In the genomic region with DNA sequence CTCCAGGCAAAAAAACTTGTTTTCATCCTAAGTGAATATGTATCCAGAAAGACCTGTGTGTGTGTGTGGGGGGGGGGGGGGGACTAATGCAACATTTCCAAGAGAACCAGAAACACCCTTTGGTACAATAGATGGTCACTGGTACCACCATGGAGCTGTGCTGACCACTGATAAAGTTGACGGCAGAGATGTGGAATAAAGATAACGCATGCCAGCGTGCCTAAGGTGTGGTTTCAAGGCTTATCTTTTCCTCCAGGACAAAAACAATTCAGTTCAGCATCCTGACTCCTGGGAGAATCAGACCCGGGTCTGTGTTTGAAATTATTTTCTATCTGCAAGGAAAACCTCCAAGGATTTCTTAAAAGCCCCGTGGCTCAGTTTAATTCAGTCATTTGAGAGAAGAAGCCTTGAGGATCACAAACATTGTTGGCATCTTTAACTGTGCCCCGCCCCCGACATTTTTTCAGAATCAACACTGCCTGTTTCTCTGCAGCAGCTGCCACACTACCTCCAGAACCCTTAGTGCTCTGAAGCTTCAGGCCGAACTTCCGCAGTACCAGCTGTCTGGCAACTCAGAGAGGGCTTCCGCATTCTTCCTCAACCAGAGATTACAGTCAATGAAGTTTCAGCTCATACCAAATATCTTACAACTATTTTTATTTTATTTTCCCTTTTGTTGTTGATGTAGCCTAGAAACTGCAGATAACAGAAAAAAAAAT, we compare ENCODE assay signal across 12 mouse cellular contexts.
DNase-seq lines count a peak whose midpoint lies in the region; ATAC-seq lines count a peak whose summit lies in the region.
"Had no signal": no experiment of that assay in that cellular context is flagged by ENCODE, and none has a peak within 500 bp of the region (broad histone marks: within the 10 kb centered on the region; RNA-seq: fewer than 3 reads in every experiment).

No protein-coding gene starts in this region.

- peak; percentile 87 for DNase-seq in heart, adult 11 months
- no peak for DNase-seq in heart, embryonic 10.5 days (ENCODE audit: low spot score)
- peak; percentile 21 for DNase-seq in right cerebral cortex, adult 18-20 months
- no peak for DNase-seq in right cerebral cortex, postnatal 25 days
- DNase-seq in heart, postnatal 10 days, result peak; percentile 11 to 45
- DNase-seq in embryo, embryonic 10.5 days (ENCODE audit: low spot score), result no peak
- no peak for DNase-seq in kidney, adult 8-10 months
- DNase-seq: kidney, postnatal 25 days; thymus, postnatal 14 days had no signal

- H3K4me3 ChIP-seq in heart, embryonic 10.5 days, result no peak overlapping the region
- H3K4me3 ChIP-seq: heart, embryonic 15.5 days; lung, embryonic 15.5 days had no signal

- no peaks in the 10 kb centered on the region for H3K27me3 ChIP-seq in heart, embryonic 10.5 days (ENCODE audit: insufficient read depth, poor library complexity, severe bottlenecking)
- H3K27me3 ChIP-seq: heart, embryonic 15.5 days; lung, embryonic 15.5 days had no signal

- intact Hi-C loops in heart, postnatal 10 days (cut with DNase I), result no loop called here

- WGBS in heart, embryonic 10.5 days, result 54% methylated on average over 10 of the region's 10 CpGs

- no peaks in the 10 kb centered on the region for H3K9me3 ChIP-seq in heart, embryonic 10.5 days
- H3K9me3 ChIP-seq: heart, embryonic 15.5 days; lung, embryonic 15.5 days had no signal

- H3K27ac ChIP-seq in heart, embryonic 10.5 days, result no peak overlapping the region
- H3K27ac ChIP-seq: heart, embryonic 15.5 days; lung, embryonic 15.5 days had no signal

- 0 out of 2 replicates have a peak, but pooled peaks have one; percentile 47 for ATAC-seq in megakaryocyte-erythroid progenitor cell, adult 5-6 weeks (replicated peaks; ENCODE audit: low FRiP score, low TSS enrichment, poor library complexity, severe bottlenecking)

- no peaks in the 10 kb centered on the region for H3K4me1 ChIP-seq in heart, embryonic 10.5 days
- H3K4me1 ChIP-seq: heart, embryonic 15.5 days; lung, embryonic 15.5 days had no signal

- H3K36me3 ChIP-seq in heart, embryonic 10.5 days, result no peaks in the 10 kb centered on the region
- H3K36me3 ChIP-seq: heart, embryonic 15.5 days; lung, embryonic 15.5 days had no signal

Comparison
In these comparisons a context has a peak if more than half of its experiments do, and no peak if none do; other contexts are left out.
1. DNase-seq: peak in heart, adult 11 months (single experiment), right cerebral cortex, adult 18-20 months (single experiment) and heart, postnatal 10 days (2 of 2); none in heart, embryonic 10.5 days (single experiment), right cerebral cortex, postnatal 25 days (single experiment), embryo, embryonic 10.5 days (single experiment) and kidney, adult 8-10 months (0 of 2).